Mouse (Mus musculus) MEL (cell line): ENCODE results near the gene Tbxa2r. TPM values are rescaled to one million over a fixed set of nuclear protein-coding genes. Genes with fewer than 3 reads are reported as not detected.

Source experiments
- DNase-seq: peaks from one replicate; pipeline ENCODE4 v3.0.0; 2011; ENCODE audit warnings: low read depth, low spot score
- H3K27ac ChIP-seq: 2 replicates; pipeline ENCODE4 v1.5.1; 2012; ENCODE audit warnings: low read depth, mild to moderate bottlenecking, control low read depth, low read length, moderate library complexity; ENCODE audit not compliant: control insufficient read depth
- H3K27me3 ChIP-seq, 2 experiments: fragments of 150-350 bp in 1 of 2; sonication (generic) in 1 of 2; 2 replicates each; pipeline ENCODE4 v1.6.1; 2012; ENCODE audit warnings: low read length in 2 of 2, mild to moderate bottlenecking in 2 of 2, improper control_type of control experiment in 1 of 2, moderate library complexity in 1 of 2; ENCODE audit not compliant: insufficient read depth in 2 of 2, control insufficient read depth in 1 of 2
- H3K36me3 ChIP-seq, 2 experiments: 2 replicates each; pipeline ENCODE4 v1.6.1; 2012 to 2014; ENCODE audit warnings: low read length in 2 of 2, improper control_type of control experiment in 1 of 2, inconsistent platforms in 1 of 2, mild to moderate bottlenecking in 1 of 2; ENCODE audit not compliant: insufficient read depth in 2 of 2, control insufficient read depth in 1 of 2
- H3K4me1 ChIP-seq, 2 experiments: fragments of 150-350 bp in 1 of 2; sonication (generic) in 1 of 2; 2 replicates each; pipeline ENCODE4 v1.6.1; 2012; ENCODE audit warnings: low read length in 2 of 2, improper control_type of control experiment in 1 of 2, mild to moderate bottlenecking in 1 of 2; ENCODE audit not compliant: insufficient read depth in 2 of 2, control insufficient read depth in 1 of 2
- H3K4me3 ChIP-seq, 2 experiments: fragments of 150-350 bp in 1 of 2; sonication (generic) in 1 of 2; 2 replicates each; pipeline ENCODE4 v1.5.1; 2012; ENCODE audit warnings: low read depth in 2 of 2, low read length in 2 of 2, mild to moderate bottlenecking in 2 of 2, moderate library complexity in 2 of 2, control low read depth in 1 of 2, improper control_type of control experiment in 1 of 2; ENCODE audit not compliant: control insufficient read depth in 1 of 2, insufficient read depth in 1 of 2
- H3K79me2 ChIP-seq: 2 replicates; pipeline ENCODE4 v1.6.1; 2012; ENCODE audit warnings: mild to moderate bottlenecking, low read length, moderate library complexity; ENCODE audit not compliant: control insufficient read depth, poor library complexity, insufficient read depth
- H3K9ac ChIP-seq: 2 replicates; pipeline ENCODE4 v1.6.1; 2012; ENCODE audit warnings: low read depth, mild to moderate bottlenecking, control low read depth, low read length, moderate library complexity; ENCODE audit not compliant: control insufficient read depth, poor library complexity, severe bottlenecking
- H3K9me3 ChIP-seq: fragments of 150-350 bp; sonication (generic); replicated peaks from 2 replicates; pipeline ENCODE4 v1.6.1; 2012; ENCODE audit warnings: mild to moderate bottlenecking, low read length, improper control_type of control experiment, moderate library complexity; ENCODE audit not compliant: insufficient read depth
- CHD1 ChIP-seq: IDR thresholded peaks from 2 replicates; pipeline ENCODE4 v1.6.1; 2012; ENCODE audit warnings: low read depth, mild to moderate bottlenecking, inconsistent platforms, low read length, improper control_type of control experiment
- CTCF ChIP-seq, 3 experiments: IDR thresholded peaks in 2 of 3; conservative IDR thresholded peaks in 1 of 3; 2 replicates each; pipeline ENCODE4 v1.5.1; 2011 to 2012; ENCODE audit warnings: low read length in 3 of 3, low read depth in 2 of 3, mild to moderate bottlenecking in 2 of 3, improper control_type of control experiment in 1 of 3, inconsistent platforms in 1 of 3, mixed read lengths in 1 of 3, moderate library complexity in 1 of 3; ENCODE audit not compliant: control insufficient read depth in 1 of 3, insufficient read depth in 1 of 3, poor library complexity in 1 of 3, severe bottlenecking in 1 of 3
- ELF1 ChIP-seq: IDR thresholded peaks from 2 replicates; pipeline ENCODE4 v1.6.1; 2014; ENCODE audit warnings: low read depth, mild to moderate bottlenecking, inconsistent platforms, low read length, improper control_type of control experiment, moderate library complexity
- ETS1 ChIP-seq: IDR thresholded peaks from 2 replicates; pipeline ENCODE4 v1.6.1; 2012; ENCODE audit warnings: low read depth, mild to moderate bottlenecking, inconsistent platforms, low read length, improper control_type of control experiment, moderate library complexity
- GABPA ChIP-seq: IDR thresholded peaks from 2 replicates; pipeline ENCODE4 v1.6.1; 2012; ENCODE audit warnings: low read depth, mild to moderate bottlenecking, inconsistent platforms, low read length, improper control_type of control experiment, moderate library complexity
- HCFC1 ChIP-seq: IDR thresholded peaks from 2 replicates; pipeline ENCODE4 v1.6.1; 2012; ENCODE audit warnings: low read depth, mild to moderate bottlenecking, inconsistent platforms, low read length, improper control_type of control experiment, moderate library complexity
- JUND ChIP-seq: IDR thresholded peaks from 2 replicates; pipeline ENCODE4 v1.6.1; 2011; ENCODE audit warnings: low read depth, mild to moderate bottlenecking, improper control_type of control experiment, low read length
- KAT2A ChIP-seq: conservative IDR thresholded peaks from 2 replicates; pipeline ENCODE4 v1.6.1; 2012; ENCODE audit warnings: low read depth, low read length, improper control_type of control experiment, inconsistent platforms
- MAX ChIP-seq: IDR thresholded peaks from 2 replicates; pipeline ENCODE4 v1.6.1; 2011; ENCODE audit warnings: low read length, improper control_type of control experiment
- MAZ ChIP-seq: IDR thresholded peaks from 2 replicates; pipeline ENCODE4 v1.6.1; 2012; ENCODE audit warnings: low read depth, mild to moderate bottlenecking, inconsistent platforms, low read length, improper control_type of control experiment
- MEF2A ChIP-seq: IDR thresholded peaks from 2 replicates; pipeline ENCODE4 v1.6.1; 2014; ENCODE audit warnings: low read depth, mild to moderate bottlenecking, inconsistent platforms, low read length, improper control_type of control experiment; ENCODE audit not compliant: poor library complexity, insufficient replicate concordance, severe bottlenecking; ENCODE audit errors: extremely low read depth
- MXI1 ChIP-seq: IDR thresholded peaks from 2 replicates; pipeline ENCODE4 v1.6.1; 2011; ENCODE audit warnings: mild to moderate bottlenecking, low read depth, low read length, improper control_type of control experiment
- MYC ChIP-seq: IDR thresholded peaks from 2 replicates; pipeline ENCODE4 v1.6.1; 2011; ENCODE audit warnings: low read depth, mild to moderate bottlenecking, low read length, improper control_type of control experiment, moderate library complexity
- NELFE ChIP-seq: IDR thresholded peaks from 2 replicates; pipeline ENCODE4 v1.6.1; 2011; ENCODE audit warnings: low read depth, low read length, improper control_type of control experiment
- NRF1 ChIP-seq: IDR thresholded peaks from 2 replicates; pipeline ENCODE4 v1.6.1; 2014; ENCODE audit warnings: low read depth, mild to moderate bottlenecking, inconsistent platforms, low read length, improper control_type of control experiment, moderate library complexity; ENCODE audit not compliant: poor library complexity, insufficient read depth, severe bottlenecking
- POLR2A ChIP-seq, 2 experiments: IDR thresholded peaks; 2 replicates each; pipeline ENCODE4 v1.6.1; 2011 to 2012; ENCODE audit warnings: low read length in 2 of 2, mild to moderate bottlenecking in 2 of 2, control low read depth in 1 of 2, improper control_type of control experiment in 1 of 2, low read depth in 1 of 2, moderate library complexity in 1 of 2; ENCODE audit not compliant: control insufficient read depth in 1 of 2, insufficient read depth in 1 of 2, poor library complexity in 1 of 2
- SIN3A ChIP-seq: IDR thresholded peaks from 2 replicates; pipeline ENCODE4 v1.6.1; 2012; ENCODE audit warnings: low read length, improper control_type of control experiment, inconsistent platforms
- TBP ChIP-seq: IDR thresholded peaks from 2 replicates; pipeline ENCODE4 v1.8.0; 2011; ENCODE audit warnings: low read depth, low read length, improper control_type of control experiment
- TCF12 ChIP-seq: IDR thresholded peaks from 2 replicates; pipeline ENCODE4 v1.6.1; 2014; ENCODE audit warnings: low read depth, mild to moderate bottlenecking, inconsistent platforms, low read length, improper control_type of control experiment, moderate library complexity
- USF1 ChIP-seq: IDR thresholded peaks from 2 replicates; pipeline ENCODE4 v1.6.1; 2014; ENCODE audit warnings: low read depth, mild to moderate bottlenecking, inconsistent platforms, low read length, improper control_type of control experiment, moderate library complexity
- USF2 ChIP-seq, 2 experiments: IDR thresholded peaks; 2 replicates each; pipeline ENCODE4 v1.6.1; 2011 to 2012; ENCODE audit warnings: improper control_type of control experiment in 2 of 2, low read length in 2 of 2, borderline replicate concordance in 1 of 2, inconsistent platforms in 1 of 2, low read depth in 1 of 2, mild to moderate bottlenecking in 1 of 2; ENCODE audit not compliant: insufficient read depth in 1 of 2
- ZMIZ1 ChIP-seq: IDR thresholded peaks from 2 replicates; pipeline ENCODE4 v1.6.1; 2012; ENCODE audit warnings: low read depth, mild to moderate bottlenecking, inconsistent platforms, low read length, improper control_type of control experiment, moderate library complexity
- ZNF384 ChIP-seq: IDR thresholded peaks from 2 replicates; pipeline ENCODE4 v1.6.1; 2012; ENCODE audit warnings: low read depth, mild to moderate bottlenecking, inconsistent platforms, low read length, improper control_type of control experiment
- polyA plus RNA-seq, 2 experiments: library from polyadenylated mRNA; stranded (reverse) in 1 of 2; unstranded in 1 of 2; fragments of >175 nt in 1 of 2; fragments of >200 nt in 1 of 2; gene quantifications; 2 replicates each; pipeline versions ENCODE4 v1.2.1 to v1.2.4; 2012; ENCODE audit warnings: low replicate concordance in 2 of 2, low read depth in 1 of 2; ENCODE audit not compliant: insufficient read length in 2 of 2, insufficient read depth in 1 of 2, missing spikeins in 1 of 2
- total RNA-seq: library from RNA; depleted of rRNA; stranded (reverse); fragments of 300-350 nt; gene quantifications from 2 replicates; pipeline ENCODE4 v1.2.3, GENCODE M21; 2012

Tbxa2r gene
- total and polyA plus RNA-seq, 3 experiments = 0.31 TPM; not detected in 2

DNA sequence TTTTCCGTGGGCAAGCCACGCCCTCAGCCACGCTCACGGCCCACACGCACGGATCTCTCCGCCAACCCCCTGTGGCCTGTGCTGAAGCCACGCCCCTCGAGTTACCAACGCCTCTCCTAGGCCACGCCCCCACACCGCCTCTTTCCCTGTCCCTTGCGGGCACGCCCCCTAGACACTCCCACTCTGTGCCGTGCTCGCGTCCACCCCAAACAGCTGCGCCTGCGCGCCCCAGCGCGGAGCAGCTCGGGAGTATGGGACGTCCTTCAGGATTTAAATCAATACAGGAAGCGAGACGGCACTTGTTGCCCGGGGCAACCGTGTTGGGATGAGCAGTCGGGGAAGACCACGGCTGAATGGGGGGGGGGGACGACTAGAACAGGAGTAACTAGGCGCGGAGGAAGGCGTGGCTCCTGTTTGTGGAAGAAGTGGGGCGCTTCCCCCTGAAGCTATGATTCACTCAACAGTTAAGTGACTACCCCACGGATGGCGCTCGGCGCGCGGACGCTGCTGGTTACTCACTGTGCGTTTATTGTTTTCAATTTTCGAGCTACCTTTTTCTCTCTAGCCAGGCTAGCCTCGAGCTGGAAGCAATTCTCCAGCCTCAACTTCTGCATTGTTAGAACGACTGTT, 50.1 kb downstream of the Tbxa2r start:
- H3K4me1 ChIP-seq = peaks cover 31 to 48% of the 10 kb centered on the region in 2 experiments
- peak; percentile 91 for TF ChIP-seq SIN3A
- peak; percentile 99 for TF ChIP-seq NRF1
- TF ChIP-seq MXI1 = peak; percentile 86
- peak; percentile 16; the same call in 1 of the 2 replicates for TF ChIP-seq MYC
- peak; percentile 63 for TF ChIP-seq NELFE
- TF ChIP-seq CTCF (IDR thresholded peaks at IDR 0.05 in 2 of 3, conservative IDR thresholded peaks at IDR 0.05 in 1 of 3; ENCODE audit: control insufficient read depth in 1 of 3, insufficient read depth in 1 of 3, low read depth in 2 of 3, low read length in 3 of 3, poor library complexity in 1 of 3, severe bottlenecking in 1 of 3) = no peak
- peak; percentile 9 to 71; a peak in 3 of 4 replicates for TF ChIP-seq POLR2A (IDR thresholded peaks at IDR 0.05; ENCODE audit: control insufficient read depth in 1 of 2, insufficient read depth in 1 of 2, low read depth in 1 of 2, low read length in 2 of 2, poor library complexity in 1 of 2)
- TF ChIP-seq ZMIZ1 = peak; percentile 78; the same call in 1 of the 2 replicates
- TF ChIP-seq MEF2A = no peak
- TF ChIP-seq JUND = no peak
- TF ChIP-seq HCFC1 = peak; percentile 83
- TF ChIP-seq KAT2A = no peak; the same call in 1 of the 2 replicates
- peak; percentile 59; the same call in 1 of the 2 replicates for TF ChIP-seq ETS1
- TF ChIP-seq TBP = peak; percentile 88
- TF ChIP-seq MAX = peak; percentile 58
- peak; percentile 96 for TF ChIP-seq ELF1
- TF ChIP-seq USF1 = peak; percentile 47
- TF ChIP-seq CHD1 = peak; percentile 75; the same call in 1 of the 2 replicates
- no peak for TF ChIP-seq ZNF384
- TF ChIP-seq TCF12 = peak; percentile 35; the same call in 1 of the 2 replicates
- no peak for TF ChIP-seq USF2 (IDR thresholded peaks at IDR 0.05; ENCODE audit: borderline replicate concordance in 1 of 2, insufficient read depth in 1 of 2, low read depth in 1 of 2, low read length in 2 of 2)
- TF ChIP-seq MAZ = peak; percentile 78
- 0 out of 2 replicates have a peak, but pooled peaks have one; percentile 22 for TF ChIP-seq GABPA
- peak overlapping the region; percentile 93 for H3K27ac ChIP-seq
- no peaks in the 10 kb centered on the region for H3K9me3 ChIP-seq
- no peaks in the 10 kb centered on the region for H3K27me3 ChIP-seq
- peaks cover 35% of the 10 kb centered on the region for H3K79me2 ChIP-seq
- DNase-seq = peak; percentile 100
- H3K9ac ChIP-seq = peak overlapping the region; percentile 82
- H3K4me3 ChIP-seq = peak overlapping the region; percentile 61 to 69
- peaks cover 5 to 45% of the 10 kb centered on the region in 2 experiments for H3K36me3 ChIP-seq
